Mouse (Mus musculus) forebrain, embryonic 16.5 days (tissue): Measurements from ENCODE around the gene Camta1. TPM values are rescaled to one million over a fixed set of nuclear protein-coding genes. Genes with fewer than 3 reads are reported as not detected.

Source experiments
- ATAC-seq: fragments of 200-750 bp; cut with Nextera tagmentation; 2 replicates; pipeline ENCODE4 v1.8.0; 2017; ENCODE audit warnings: mild to moderate bottlenecking, moderate library complexity
- H3K27ac ChIP-seq: fragments of 300-500 bp; sonication (generic); 2 replicates; pipeline ENCODE4 v1.5.1; 2014; ENCODE audit warnings: low read length, control low read depth
- H3K27me3 ChIP-seq: fragments of 300-500 bp; sonication (generic); replicated peaks from 2 replicates; pipeline ENCODE4 v1.6.1; 2014; ENCODE audit warnings: low read length; ENCODE audit not compliant: control insufficient read depth, insufficient read depth
- H3K36me3 ChIP-seq: fragments of 300-500 bp; sonication (generic); 2 replicates; pipeline ENCODE4 v1.6.1; 2014; ENCODE audit not compliant: control insufficient read depth, insufficient read depth
- H3K4me1 ChIP-seq: fragments of 300-500 bp; sonication (generic); replicated peaks from 2 replicates; pipeline ENCODE4 v1.6.1; 2014; ENCODE audit warnings: low read length; ENCODE audit not compliant: control insufficient read depth, insufficient read depth
- H3K4me2 ChIP-seq: fragments of 300-500 bp; sonication (generic); 2 replicates; pipeline ENCODE4 v1.6.1; 2014; ENCODE audit warnings: mild to moderate bottlenecking, low read length, control low read depth
- H3K4me3 ChIP-seq: fragments of 300-500 bp; sonication (generic); replicated peaks from 2 replicates; pipeline ENCODE4 v1.5.1; 2014; ENCODE audit warnings: mild to moderate bottlenecking, low read length, control low read depth
- H3K9ac ChIP-seq: fragments of 300-500 bp; sonication (generic); replicated peaks from 2 replicates; pipeline ENCODE4 v1.6.1; 2014; ENCODE audit warnings: low read depth, low read length, control low read depth
- H3K9me3 ChIP-seq: fragments of 300-500 bp; sonication (generic); 2 replicates; pipeline ENCODE4 v1.6.1; 2016; ENCODE audit warnings: low read length; ENCODE audit not compliant: control insufficient read depth
- WGBS: fragments of 180-500 bp; shearing (Covaris S2); extraction: QIAGEN DNeasy Blood & Tissue Kit; methylation state at CpG from one replicate; pipeline ENCODE4 v1.1.7; 2014; 5-methylcytosine and 5-hydroxymethylcytosine counted together
- polyA plus RNA-seq: library from polyadenylated mRNA; unstranded; fragments of >200 nt; fragmentation: Nextera tagmentation; extraction: Ambion mirVana; gene quantifications from 2 replicates; pipeline ENCODE4 v1.2.1, GENCODE M21; 2015

Gene Camta1
- polyA plus RNA-seq, 1 experiment from 2014 or later = 123 TPM

DNA sequence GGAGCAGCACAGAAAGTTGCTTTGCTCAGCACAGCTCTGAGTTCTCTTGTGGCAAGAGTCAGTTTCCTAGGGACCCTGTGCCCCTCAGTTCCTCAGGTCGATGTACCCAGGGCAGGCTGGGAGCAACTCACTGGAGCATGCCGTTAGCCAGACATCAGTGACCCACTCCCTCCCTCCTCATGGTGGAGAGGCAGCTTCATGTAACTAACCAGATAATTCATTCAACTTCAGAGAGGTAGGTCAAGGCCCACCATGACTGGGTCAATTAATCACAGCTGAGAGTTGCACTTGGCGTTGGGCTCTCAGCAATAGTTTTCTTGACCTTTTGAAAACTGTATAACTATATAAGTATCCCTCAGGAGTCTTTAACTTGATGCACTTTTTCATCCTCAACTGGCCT lies 624.2 kb downstream of the Camta1 start:
- no peak for ATAC-seq
- Histone ChIP-seq H3K4me1 (no peaks in the 10 kb centered on the region), H3K9me3 (no peaks in the 10 kb centered on the region; the same call in 1 of the 2 replicates), H3K27me3 (no peaks in the 10 kb centered on the region), H3K9ac (no peak overlapping the region), H3K27ac (no peak overlapping the region), H3K4me3 (no peak overlapping the region), H3K36me3 (no peaks in the 10 kb centered on the region), H3K4me2 (no peak overlapping the region)
- 90% methylated on average over 3 of the region's 3 CpGs for WGBS

- Histone ChIP-seq H3K27ac (no peak overlapping the region), H3K4me2 (no peak overlapping the region), H3K36me3 (no peaks in the 10 kb centered on the region), H3K27me3 (no peaks in the 10 kb centered on the region), H3K9me3 (no peaks in the 10 kb centered on the region), H3K4me3 (no peak overlapping the region), H3K4me1 (no peaks in the 10 kb centered on the region), H3K9ac (no peak overlapping the region)
- no peak for ATAC-seq
- WGBS = 80% methylated on average over 4 of the region's 4 CpGs
Measured at GRCm38 (mm10) chr4:151234981-151235380, 626.7 kb downstream of the Camta1 start.

- no peak overlapping the region for H3K9ac ChIP-seq
- H3K27me3 ChIP-seq = no peaks in the 10 kb centered on the region
- no peaks in the 10 kb centered on the region for H3K9me3 ChIP-seq
- 77% methylated on average over 3 of the region's 3 CpGs for WGBS
- no peak overlapping the region for H3K4me3 ChIP-seq
- no peak overlapping the region for H3K4me2 ChIP-seq
- H3K36me3 ChIP-seq = no peaks in the 10 kb centered on the region
- ATAC-seq = no peak
- H3K4me1 ChIP-seq = no peaks in the 10 kb centered on the region
- no peak overlapping the region for H3K27ac ChIP-seq
Measured at GRCm38 (mm10) chr4:151232028-151232427, 629.6 kb downstream of the Camta1 start.

DNA sequence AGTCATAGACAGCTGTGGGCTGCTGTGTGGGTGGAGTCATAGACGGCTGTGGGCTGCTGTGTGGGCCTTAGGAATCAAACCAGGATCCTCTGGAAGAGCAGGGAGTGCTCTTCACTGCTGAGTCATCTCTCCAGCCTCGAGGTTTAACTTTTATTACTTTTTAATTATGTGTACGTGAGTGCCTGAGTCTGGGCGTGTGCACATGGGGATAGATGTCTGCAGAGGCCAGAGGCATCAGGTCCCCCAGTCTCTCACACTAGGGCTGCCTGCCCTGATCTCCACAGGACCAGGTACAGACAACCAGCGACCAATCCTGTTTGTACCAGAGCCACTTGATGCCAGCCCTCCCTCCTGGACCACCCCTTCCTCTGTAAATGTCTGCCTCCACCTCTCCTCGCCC lies 632.6 kb downstream of the Camta1 start:
- H3K9me3 ChIP-seq = no peaks in the 10 kb centered on the region
- H3K4me2 ChIP-seq = no peak overlapping the region
- H3K4me1 ChIP-seq = no peaks in the 10 kb centered on the region
- H3K4me3 ChIP-seq = no peak overlapping the region
- H3K9ac ChIP-seq = no peak overlapping the region
- no peak for ATAC-seq
- 68% methylated on average over 6 of the region's 6 CpGs for WGBS
- no peaks in the 10 kb centered on the region for H3K27me3 ChIP-seq
- H3K27ac ChIP-seq = no peak overlapping the region
- no peaks in the 10 kb centered on the region for H3K36me3 ChIP-seq

- Histone ChIP-seq H3K27me3 (no peaks in the 10 kb centered on the region), H3K9me3 (no peaks in the 10 kb centered on the region), H3K4me3 (no peak overlapping the region), H3K4me2 (no peak overlapping the region), H3K4me1 (peaks cover 7% of the 10 kb centered on the region), H3K27ac (no peak overlapping the region), H3K9ac (no peak overlapping the region), H3K36me3 (no peaks in the 10 kb centered on the region)
- no peak for ATAC-seq
- WGBS = 27% methylated on average over 9 of the region's 9 CpGs
Measured at GRCm38 (mm10) chr4:151226496-151226895, 635.2 kb downstream of the Camta1 start.

DNA sequence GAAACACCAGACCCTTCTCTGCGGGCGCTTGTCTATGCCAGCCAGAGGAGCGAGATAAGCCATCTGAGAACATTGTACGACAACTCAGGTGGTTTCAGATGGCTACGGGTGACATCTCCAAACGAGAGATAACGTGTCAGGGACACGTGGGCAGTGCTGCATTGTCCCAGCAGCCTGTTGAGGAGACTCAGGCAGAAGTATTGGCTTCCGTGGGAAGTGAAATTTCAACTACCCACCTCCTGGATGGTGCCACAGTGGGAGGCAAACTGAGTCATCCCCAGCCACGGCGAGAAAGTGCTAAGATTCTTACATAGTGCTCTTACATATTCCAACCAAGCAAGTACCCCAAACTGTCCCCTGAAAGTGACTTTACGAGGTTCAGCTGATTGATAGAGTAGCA lies 637.7 kb downstream of the Camta1 start:
- Histone ChIP-seq H3K9ac (no peak overlapping the region), H3K4me2 (no peak overlapping the region), H3K4me3 (no peak overlapping the region), H3K9me3 (no peaks in the 10 kb centered on the region), H3K4me1 (peaks cover 7% of the 10 kb centered on the region), H3K36me3 (no peaks in the 10 kb centered on the region), H3K27ac (no peak overlapping the region), H3K27me3 (no peaks in the 10 kb centered on the region)
- no peak for ATAC-seq
- WGBS = 80% methylated on average over 12 of the region's 12 CpGs

GRCm38 (mm10) chr4:151223263-151223996 lies 638.2 kb downstream of the Camta1 start:
- ATAC-seq = no peak
- 77% methylated on average over 13 of the region's 13 CpGs for WGBS
- Histone ChIP-seq H3K36me3 (no peaks in the 10 kb centered on the region), H3K9ac (no peak overlapping the region), H3K4me3 (no peak overlapping the region), H3K4me1 (peaks cover 7% of the 10 kb centered on the region), H3K9me3 (no peaks in the 10 kb centered on the region), H3K27me3 (no peaks in the 10 kb centered on the region), H3K4me2 (no peak overlapping the region), H3K27ac (no peak overlapping the region)

DNA sequence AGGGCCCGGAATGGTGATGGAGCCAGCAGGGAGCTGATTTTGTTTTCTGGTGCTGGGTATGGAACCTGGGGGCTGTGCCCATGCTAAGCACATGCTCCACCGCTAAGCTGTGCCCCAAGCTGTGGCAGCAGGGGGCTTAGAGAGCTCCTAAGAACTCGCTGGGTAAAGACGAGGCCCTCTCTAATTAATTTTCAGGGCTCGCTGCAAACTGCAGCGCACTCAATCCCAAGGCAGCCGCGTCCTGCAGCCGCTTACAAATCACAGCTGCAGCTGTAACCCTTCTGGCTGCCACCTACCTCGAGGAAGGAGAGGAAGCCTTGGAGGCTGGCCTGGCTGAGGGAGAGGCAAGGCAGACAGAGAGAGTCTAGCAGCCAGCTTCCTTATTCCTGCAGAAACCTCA lies 639.0 kb downstream of the Camta1 start:
- Histone ChIP-seq H3K27me3 (no peaks in the 10 kb centered on the region), H3K4me3 (no peak overlapping the region), H3K4me2 (no peak overlapping the region), H3K9me3 (no peaks in the 10 kb centered on the region), H3K4me1 (peaks cover 7% of the 10 kb centered on the region), H3K36me3 (no peaks in the 10 kb centered on the region), H3K9ac (no peak overlapping the region), H3K27ac (peak overlapping the region; percentile 37)
- peak; percentile 59; the same call in 1 of the 2 replicates for ATAC-seq
- 4% methylated on average over 10 of the region's 10 CpGs for WGBS

- H3K36me3 ChIP-seq = no peaks in the 10 kb centered on the region
- H3K9me3 ChIP-seq = no peaks in the 10 kb centered on the region
- WGBS = 49% methylated on average over 15 of the region's 15 CpGs
- no peak overlapping the region for H3K4me3 ChIP-seq
- peak overlapping the region; percentile 43; the same call in 1 of the 2 replicates for H3K27ac ChIP-seq
- H3K4me1 ChIP-seq = peaks cover 8% of the 10 kb centered on the region
- H3K4me2 ChIP-seq = peak overlapping the region; percentile 32
- H3K27me3 ChIP-seq = no peaks in the 10 kb centered on the region
- ATAC-seq = peak; percentile 63; the same call in 1 of the 2 replicates
- H3K9ac ChIP-seq = no peak overlapping the region
Measured at GRCm38 (mm10) chr4:151216553-151217292, 645.0 kb downstream of the Camta1 start.
